Mouse (Mus musculus) liver, adult 2 months (tissue): ENCODE data around the gene Kcnb1. TPM values are rescaled to one million over a fixed set of nuclear protein-coding genes. Genes with fewer than 3 reads are reported as not detected.

Source experiments
- DNase-seq: peaks from one replicate; pipeline ENCODE4 v3.0.0-alpha.2; 2011; ENCODE audit warnings: low read depth, low spot score; ENCODE audit errors: extremely low read depth
- H3K27ac ChIP-seq: fragments of 200-500 bp; replicated peaks from 2 replicates; pipeline ENCODE4 v1.5.1; 2012; ENCODE audit warnings: low read depth, mild to moderate bottlenecking, control low read depth, inconsistent platforms, low read length; ENCODE audit not compliant: insufficient read depth
- H3K27me3 ChIP-seq: fragments of 200-500 bp; 2 replicates; pipeline ENCODE4 v1.6.1; 2012; ENCODE audit warnings: mild to moderate bottlenecking, moderate library complexity, low read length, inconsistent platforms; ENCODE audit not compliant: control insufficient read depth, insufficient read depth
- H3K36me3 ChIP-seq: fragments of 200-500 bp; 2 replicates; pipeline ENCODE4 v1.6.1; 2012; ENCODE audit warnings: low read length, inconsistent platforms; ENCODE audit not compliant: control insufficient read depth, insufficient read depth
- H3K4me1 ChIP-seq: fragments of 200-500 bp; 2 replicates; pipeline ENCODE4 v1.6.1; 2011; ENCODE audit warnings: low read length; ENCODE audit not compliant: control insufficient read depth, insufficient read depth
- H3K4me3 ChIP-seq: fragments of 200-500 bp; 2 replicates; pipeline ENCODE4 v1.5.1; 2011; ENCODE audit warnings: low read depth, mild to moderate bottlenecking, control low read depth, low read length, moderate library complexity; ENCODE audit not compliant: insufficient read depth
- H3K79me2 ChIP-seq: fragments of 200-500 bp; 2 replicates; pipeline ENCODE4 v1.6.1; 2012; ENCODE audit warnings: inconsistent platforms, mild to moderate bottlenecking, low read length, moderate library complexity; ENCODE audit not compliant: control insufficient read depth, insufficient read depth
- H3K9ac ChIP-seq: fragments of 200-500 bp; 2 replicates; pipeline ENCODE4 v1.6.1; 2012; ENCODE audit warnings: low read depth, mild to moderate bottlenecking, control low read depth, inconsistent platforms, low read length
- CTCF ChIP-seq: fragments of 200-500 bp; IDR thresholded peaks from 2 replicates; pipeline ENCODE4 v1.5.1; 2011; ENCODE audit warnings: low read depth, low read length, control low read depth
- POLR2A ChIP-seq: fragments of 200-500 bp; IDR thresholded peaks from 2 replicates; pipeline ENCODE4 v1.6.1; 2011; ENCODE audit warnings: low read length, control low read depth; ENCODE audit not compliant: insufficient read depth; ENCODE audit errors: extremely low read depth
- WGBS: fragments of 180-500 bp; shearing (Covaris S2); methylation state at CpG from one replicate; pipeline ENCODE4 v1.1.7; 2018; 5-methylcytosine and 5-hydroxymethylcytosine counted together
- polyA plus RNA-seq: library from polyadenylated mRNA; depleted of rRNA; stranded (reverse); fragments of >200 nt; gene quantifications from 2 replicates; pipeline ENCODE4 v1.2.3, GENCODE M21; 2012
- total RNA-seq: library from RNA; depleted of rRNA; stranded (reverse); fragments of >200 nt; gene quantifications from 2 replicates; pipeline ENCODE4 v1.2.3, GENCODE M21; 2014

Kcnb1 gene
- total and polyA plus RNA-seq, 2 experiments: 0.32 to 0.83 TPM

DNA sequence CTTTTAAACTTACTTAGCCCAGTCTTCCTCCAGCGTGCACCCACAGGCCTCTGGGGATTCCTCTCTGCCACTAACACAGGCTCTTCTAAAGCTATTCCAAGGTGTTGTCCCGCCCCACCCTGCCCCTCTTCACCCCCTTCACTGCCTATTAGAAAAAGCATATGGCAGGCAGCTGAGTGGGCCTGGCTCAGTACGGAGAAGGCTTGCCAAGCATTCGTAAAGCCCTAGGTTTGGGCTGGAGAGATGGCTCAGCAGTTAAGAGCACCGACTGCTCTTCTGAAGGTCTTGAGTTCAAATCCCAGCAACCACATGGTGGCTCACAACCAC, 43.0 kb upstream of the Kcnb1 start:
- no peak for DNase-seq
- WGBS: 89% methylated on average over 5 of the region's 5 CpGs
- TF ChIP-seq POLR2A (no peak), CTCF (no peak)
- Histone ChIP-seq H3K27ac (no peak overlapping the region), H3K36me3 (no peaks in the 10 kb centered on the region), H3K27me3 (no peaks in the 10 kb centered on the region), H3K4me1 (peaks cover 7% of the 10 kb centered on the region), H3K4me3 (no peak overlapping the region), H3K79me2 (no peaks in the 10 kb centered on the region), H3K9ac (no peak overlapping the region)

DNA sequence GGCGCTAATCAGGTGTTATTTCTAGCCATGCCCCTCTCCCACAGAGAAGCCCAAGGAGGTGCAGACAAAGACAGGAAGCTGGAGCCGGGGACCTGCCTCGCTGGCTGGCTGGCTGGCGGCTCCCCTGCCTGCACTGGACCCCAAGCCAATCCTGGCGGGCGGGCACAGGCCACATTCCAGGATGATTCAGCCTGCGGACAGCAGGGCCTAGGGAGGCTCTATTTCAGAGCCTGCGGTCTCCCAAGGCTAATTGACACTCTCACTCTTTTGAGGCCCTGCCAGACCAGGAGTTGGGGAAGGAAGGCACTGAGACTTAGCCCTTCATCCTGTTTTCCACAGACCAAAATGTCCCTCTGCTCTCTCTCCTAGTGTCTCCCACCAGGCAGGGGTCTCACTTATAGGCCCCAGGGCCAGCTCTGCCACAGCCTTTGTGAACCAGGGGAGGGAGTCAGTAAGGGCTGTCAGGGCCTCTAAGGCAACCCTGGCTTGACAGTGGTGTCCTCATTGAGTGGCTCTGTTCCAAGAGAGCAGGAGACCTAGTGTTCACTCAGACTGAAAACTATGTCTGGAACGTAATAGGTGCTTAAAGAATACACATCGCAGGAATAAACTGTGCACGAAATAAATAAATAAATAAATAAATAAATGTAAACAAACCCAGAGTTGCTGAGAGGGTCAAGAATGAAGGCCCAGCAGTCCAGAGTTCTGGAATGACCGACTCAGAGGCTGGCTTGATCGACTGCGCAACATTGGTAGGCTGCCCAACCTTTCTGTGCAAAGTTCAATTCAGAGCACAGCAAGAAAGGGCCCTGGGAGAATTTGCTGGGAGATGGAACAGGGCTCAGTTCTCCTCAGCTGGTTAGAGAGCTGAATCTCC, 42.4 kb upstream of the Kcnb1 start:
- WGBS: 45% methylated on average over 14 of the region's 14 CpGs
- peak; percentile 91 for DNase-seq
- H3K27ac ChIP-seq: peak overlapping the region; percentile 66
- H3K79me2 ChIP-seq: no peaks in the 10 kb centered on the region
- no peak for TF ChIP-seq CTCF
- TF ChIP-seq POLR2A: no peak
- H3K4me3 ChIP-seq: no peak overlapping the region
- H3K36me3 ChIP-seq: no peaks in the 10 kb centered on the region
- H3K9ac ChIP-seq: peak overlapping the region; percentile 12
- no peaks in the 10 kb centered on the region for H3K27me3 ChIP-seq
- H3K4me1 ChIP-seq: peaks cover 7% of the 10 kb centered on the region

- no peaks in the 10 kb centered on the region for H3K36me3 ChIP-seq
- no peaks in the 10 kb centered on the region for H3K27me3 ChIP-seq
- no peak overlapping the region for H3K9ac ChIP-seq
- H3K79me2 ChIP-seq: no peaks in the 10 kb centered on the region
- WGBS: 40% methylated on average over 15 of the region's 15 CpGs
- H3K4me3 ChIP-seq: no peak overlapping the region
- H3K27ac ChIP-seq: no peak overlapping the region
- peaks cover 7% of the 10 kb centered on the region for H3K4me1 ChIP-seq
- no peak for TF ChIP-seq CTCF
- no peak for TF ChIP-seq POLR2A
- no peak for DNase-seq
Measured at GRCm38 (mm10) chr2:167230554-167230953, 40.6 kb upstream of the Kcnb1 start.

DNA sequence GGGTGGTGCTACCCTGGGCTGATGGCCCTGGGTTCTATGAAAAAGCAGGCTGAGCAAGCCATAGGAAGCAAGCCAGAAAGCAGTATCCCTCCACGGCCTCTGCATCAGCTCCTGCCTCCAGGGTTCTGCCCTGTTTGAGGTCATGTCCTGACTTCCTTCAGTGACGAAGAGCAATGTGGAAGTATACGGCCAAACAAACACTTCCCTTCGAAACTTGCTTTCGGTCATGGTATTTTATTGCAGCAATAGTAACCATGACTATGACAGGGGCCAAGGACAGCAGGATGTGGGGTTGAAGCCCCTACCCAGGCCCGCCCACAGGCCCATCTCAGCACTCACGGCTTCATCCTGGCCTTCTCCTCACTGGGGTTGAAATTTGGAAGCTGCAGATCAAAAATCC, 35.0 kb upstream of the Kcnb1 start:
- Histone ChIP-seq H3K9ac (no peak overlapping the region), H3K27ac (peak overlapping the region; percentile 55), H3K79me2 (no peaks in the 10 kb centered on the region), H3K36me3 (no peaks in the 10 kb centered on the region), H3K27me3 (no peaks in the 10 kb centered on the region), H3K4me3 (no peak overlapping the region), H3K4me1 (no peaks in the 10 kb centered on the region)
- TF ChIP-seq POLR2A (no peak), CTCF (no peak)
- DNase-seq: peak; percentile 31
- 65% methylated on average over 7 of the region's 7 CpGs for WGBS

- TF ChIP-seq CTCF (no peak), POLR2A (no peak)
- Histone ChIP-seq H3K27ac (no peak overlapping the region), H3K79me2 (no peaks in the 10 kb centered on the region), H3K4me3 (no peak overlapping the region), H3K9ac (no peak overlapping the region), H3K27me3 (no peaks in the 10 kb centered on the region), H3K4me1 (no peaks in the 10 kb centered on the region), H3K36me3 (no peaks in the 10 kb centered on the region)
- no peak for DNase-seq
- WGBS: 91% methylated on average over 6 of the region's 6 CpGs
Measured at GRCm38 (mm10) chr2:167224194-167224593, 34.2 kb upstream of the Kcnb1 start.

DNA sequence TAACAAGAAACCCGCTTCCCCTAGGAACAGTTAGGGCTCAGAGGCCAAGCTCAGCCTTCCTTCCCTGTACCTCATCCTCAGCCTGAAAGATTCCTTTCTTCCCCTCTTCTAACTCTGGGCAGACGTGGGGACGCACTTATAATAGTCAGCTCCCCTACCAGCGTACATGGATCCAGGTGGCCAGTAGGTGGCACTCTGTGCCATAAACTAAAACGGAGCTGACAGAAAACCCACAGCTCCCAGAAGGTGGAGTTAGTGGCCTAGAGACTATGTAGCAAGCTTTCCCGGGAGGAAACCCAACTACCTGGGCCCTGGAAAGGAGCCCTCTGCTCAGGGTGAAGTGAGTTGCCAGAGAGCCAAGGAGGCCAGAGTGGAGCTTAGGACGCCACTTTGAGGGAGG, 32.2 kb upstream of the Kcnb1 start:
- Histone ChIP-seq H3K36me3 (no peaks in the 10 kb centered on the region), H3K4me1 (no peaks in the 10 kb centered on the region), H3K79me2 (no peaks in the 10 kb centered on the region), H3K4me3 (no peak overlapping the region), H3K27ac (no peak overlapping the region), H3K27me3 (no peaks in the 10 kb centered on the region), H3K9ac (no peak overlapping the region)
- TF ChIP-seq CTCF (peak; percentile 77), POLR2A (no peak)
- peak; percentile 66 for DNase-seq
- WGBS: 17% methylated on average over 7 of the region's 7 CpGs
